Mouse (Mus musculus): ENCODE data around the gene Myh11. TPM values are rescaled to one million over a fixed set of nuclear protein-coding genes. Genes with fewer than 3 reads are reported as not detected.

The Myh11 gene
- 15.1 and 20.7 TPM in 2 replicates for polyA plus RNA-seq (2015; fragmentation: Nextera tagmentation; extraction: Ambion mirVana)

DNA sequence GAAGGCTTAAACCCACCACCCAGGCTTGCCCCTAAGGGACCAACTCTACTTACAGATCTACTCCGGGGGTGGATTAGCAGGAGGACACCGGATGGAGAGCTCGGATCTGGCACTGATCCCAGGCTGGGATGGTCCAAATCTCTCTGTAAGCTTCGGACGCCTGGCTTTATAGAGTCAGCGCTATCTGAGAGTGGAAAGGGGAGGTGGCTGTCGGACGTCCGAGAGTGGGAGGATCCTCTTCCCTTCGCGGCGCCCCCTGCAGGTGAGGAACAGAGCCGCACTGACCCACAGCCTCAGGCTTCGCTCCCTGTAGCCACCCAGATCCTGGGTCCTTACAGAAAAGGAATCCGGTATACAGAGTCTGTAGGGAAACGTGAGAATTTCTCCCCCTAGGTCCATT lies at the start of gene Myh11:
Gene Myh11, minus strand, starts transcription at position 150 of the 400 bp plus-strand sequence.
- Histone ChIP-seq H3K27me3 (replicated peaks; ENCODE audit: insufficient read depth, low read length) (no peaks in the 10 kb centered on the region), H3K27ac (ENCODE audit: low read length) (no peak within 1 kb of the TSS), H3K36me3 (ENCODE audit: insufficient read depth, low read length) (no peaks in the 10 kb centered on the region), H3K4me2 (replicated peaks; ENCODE audit: low read depth, low read length) (peak within 1 kb of the TSS; percentile 60), H3K4me1 (ENCODE audit: insufficient read depth, low read depth, low read length) (peaks cover 10% of the 10 kb centered on the region), H3K9ac (replicated peaks; ENCODE audit: low read depth) (no peak within 1 kb of the TSS), H3K4me3 (ENCODE audit: low read depth, low read length) (peak within 1 kb of the TSS; percentile 26; the same call in 1 of the 2 replicates), H3K9me3 (ENCODE audit: low read length) (no peaks in the 10 kb centered on the region)
- DNase-seq (ENCODE audit: low spot score) (peak; percentile 93), ATAC-seq (peak; percentile 92)
- TF ChIP-seq CTCF (IDR thresholded peaks at IDR 0.05) (peak; percentile 84), EP300 (IDR thresholded peaks at IDR 0.05) (no peak)
- WGBS: 5% methylated on average over 15 of the region's 16 CpGs

GRCm38 (mm10) chr16:14328156-14328555 lies 37.0 kb upstream of the Myh11 start:
- no peak for ATAC-seq
- no peaks in the 10 kb centered on the region for H3K36me3 ChIP-seq (ENCODE audit: insufficient read depth, low read length)
- no peak overlapping the region for H3K27ac ChIP-seq (ENCODE audit: low read length)
- H3K27me3 ChIP-seq (replicated peaks; ENCODE audit: insufficient read depth, low read length): no peaks in the 10 kb centered on the region
- 62% methylated on average over 1 of the region's 1 CpGs for WGBS
- H3K4me1 ChIP-seq (ENCODE audit: insufficient read depth, low read depth, low read length): no peaks in the 10 kb centered on the region
- no peaks in the 10 kb centered on the region for H3K9me3 ChIP-seq (ENCODE audit: low read length)
- TF ChIP-seq CTCF (IDR thresholded peaks at IDR 0.05) (no peak), EP300 (IDR thresholded peaks at IDR 0.05) (no peak)
- no peak for DNase-seq (ENCODE audit: low spot score)
- no peak overlapping the region for H3K4me2 ChIP-seq (replicated peaks; ENCODE audit: low read depth, low read length)
- H3K4me3 ChIP-seq (ENCODE audit: low read depth, low read length): no peak overlapping the region
- no peak overlapping the region for H3K9ac ChIP-seq (replicated peaks; ENCODE audit: low read depth)

DNA sequence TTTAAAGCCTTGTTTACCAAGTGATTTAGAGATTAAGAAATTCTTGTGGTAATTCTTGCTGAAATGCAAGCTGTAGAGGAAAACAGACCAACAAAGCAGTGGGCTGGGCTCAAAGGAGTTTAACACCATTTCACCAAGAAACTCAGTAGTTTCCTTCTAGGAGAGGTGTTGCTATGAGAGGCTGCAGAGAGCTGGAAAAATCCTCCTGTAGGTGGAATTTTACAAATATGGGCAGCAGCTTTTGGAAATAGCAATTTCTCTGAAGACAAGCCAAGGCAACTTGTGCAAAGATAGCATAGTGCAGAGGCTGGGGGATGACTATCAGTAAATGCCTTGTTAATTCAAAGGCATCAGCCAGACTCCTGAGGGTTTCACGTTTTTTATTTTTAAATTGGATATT lies 29.3 kb upstream of the Myh11 start:
- ATAC-seq (no peak), DNase-seq (ENCODE audit: low spot score) (no peak)
- H3K36me3 ChIP-seq (ENCODE audit: insufficient read depth, low read length): no peaks in the 10 kb centered on the region
- 42% methylated on average over 1 of the region's 1 CpGs for WGBS
- no peak overlapping the region for H3K9ac ChIP-seq (replicated peaks; ENCODE audit: low read depth)
- no peak overlapping the region for H3K4me2 ChIP-seq (replicated peaks; ENCODE audit: low read depth, low read length)
- no peak overlapping the region for H3K4me3 ChIP-seq (ENCODE audit: low read depth, low read length)
- peaks cover 7% of the 10 kb centered on the region; the same call in 1 of the 2 replicates for H3K4me1 ChIP-seq (ENCODE audit: insufficient read depth, low read depth, low read length)
- no peak overlapping the region for H3K27ac ChIP-seq (ENCODE audit: low read length)
- no peaks in the 10 kb centered on the region for H3K27me3 ChIP-seq (replicated peaks; ENCODE audit: insufficient read depth, low read length)
- no peaks in the 10 kb centered on the region for H3K9me3 ChIP-seq (ENCODE audit: low read length)
- TF ChIP-seq CTCF (IDR thresholded peaks at IDR 0.05) (no peak), EP300 (IDR thresholded peaks at IDR 0.05) (no peak)

DNA sequence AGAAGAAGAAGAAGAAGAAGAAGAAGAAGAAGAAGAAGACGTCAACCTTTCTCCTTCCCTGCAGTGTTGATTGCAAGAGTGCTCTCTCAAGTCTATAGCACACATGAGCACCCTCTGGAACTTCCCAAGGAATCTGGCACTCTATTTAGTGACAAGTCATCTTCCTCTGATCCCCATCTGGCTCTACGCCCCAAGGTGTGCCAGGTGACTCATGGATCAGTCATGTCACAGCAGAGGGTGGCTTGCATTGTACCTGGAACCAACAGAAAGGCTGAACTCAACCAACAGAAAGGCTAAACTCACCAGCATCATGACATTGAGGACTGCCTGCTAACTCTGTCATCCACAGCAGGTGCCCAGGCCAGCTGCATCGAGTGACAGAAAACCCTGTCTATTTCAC lies 28.5 kb upstream of the Myh11 start:
- TF ChIP-seq EP300 (IDR thresholded peaks at IDR 0.05): no peak
- TF ChIP-seq CTCF (IDR thresholded peaks at IDR 0.05): no peak
- Histone ChIP-seq H3K27me3 (replicated peaks; ENCODE audit: insufficient read depth, low read length) (no peaks in the 10 kb centered on the region), H3K4me2 (replicated peaks; ENCODE audit: low read depth, low read length) (no peak overlapping the region), H3K27ac (ENCODE audit: low read length) (no peak overlapping the region), H3K9me3 (ENCODE audit: low read length) (no peaks in the 10 kb centered on the region), H3K4me3 (ENCODE audit: low read depth, low read length) (no peak overlapping the region), H3K9ac (replicated peaks; ENCODE audit: low read depth) (no peak overlapping the region), H3K36me3 (ENCODE audit: insufficient read depth, low read length) (no peaks in the 10 kb centered on the region), H3K4me1 (ENCODE audit: insufficient read depth, low read depth, low read length) (peaks cover 7% of the 10 kb centered on the region; the same call in 1 of the 2 replicates)
- WGBS: 80% methylated on average over 3 of the region's 3 CpGs
- ATAC-seq (no peak), DNase-seq (ENCODE audit: low spot score) (no peak)

DNA sequence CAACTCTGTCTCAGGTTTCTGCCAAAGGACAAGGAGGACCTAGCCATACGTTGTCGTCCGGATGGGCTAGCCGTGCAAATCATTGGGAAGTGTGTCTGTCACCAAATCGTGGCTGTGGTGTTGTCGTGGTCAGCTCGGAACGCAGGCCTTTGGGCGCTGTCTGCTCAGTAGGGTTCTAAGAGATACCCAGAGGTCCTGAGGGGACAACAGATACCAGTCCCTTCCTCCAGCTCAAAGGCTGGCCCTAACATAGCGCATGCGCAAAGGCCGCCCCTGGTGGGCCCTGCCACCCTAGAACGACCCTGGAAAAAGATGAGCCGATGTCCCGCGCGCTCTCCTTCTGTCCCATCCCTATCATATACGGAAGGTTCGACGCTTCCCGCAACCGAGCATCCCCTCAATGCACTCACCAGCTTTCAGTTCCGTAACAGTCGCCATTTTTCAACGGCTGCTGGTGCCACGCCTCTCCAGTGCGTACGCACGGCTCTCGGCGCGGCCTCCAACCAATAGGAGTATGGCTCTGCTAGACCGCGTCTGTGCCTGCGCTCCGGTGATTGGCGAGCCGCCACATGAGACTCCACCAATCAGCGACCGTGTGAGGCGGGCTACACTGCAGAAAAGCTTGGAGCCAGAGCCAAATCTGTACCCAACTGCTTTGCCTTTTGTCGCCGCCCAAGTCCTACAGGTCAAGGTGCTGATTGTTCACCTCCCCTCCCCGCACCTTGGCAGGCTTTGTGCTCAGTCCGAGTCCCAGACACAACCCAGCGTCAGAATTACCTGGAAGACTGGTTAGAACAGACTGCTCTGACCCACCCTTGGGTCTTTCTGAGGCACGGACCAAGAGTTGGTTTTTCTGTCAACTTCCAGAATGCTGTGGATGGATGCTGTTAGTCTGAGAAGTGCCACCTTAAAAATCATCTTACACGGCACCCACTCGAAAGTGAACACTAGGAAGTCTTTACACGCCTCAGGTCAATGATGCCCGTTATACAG lies 26.0 kb upstream of the Myh11 start, which contains the start of gene Fopnl:
Gene Fopnl, minus strand, starts transcription at position 522 of the 993 bp plus-strand sequence.
- Histone ChIP-seq H3K9ac (replicated peaks; ENCODE audit: low read depth) (peak within 1 kb of the TSS; percentile 39), H3K27ac (ENCODE audit: low read length) (peak within 1 kb of the TSS; percentile 71), H3K4me3 (ENCODE audit: low read depth, low read length) (peak within 1 kb of the TSS; percentile 73), H3K27me3 (replicated peaks; ENCODE audit: insufficient read depth, low read length) (no peaks in the 10 kb centered on the region), H3K4me2 (replicated peaks; ENCODE audit: low read depth, low read length) (peak within 1 kb of the TSS; percentile 68), H3K36me3 (ENCODE audit: insufficient read depth, low read length) (0 out of 2 replicates have a peak, but pooled peaks cover 3% of the 10 kb centered on the region), H3K9me3 (ENCODE audit: low read length) (no peaks in the 10 kb centered on the region), H3K4me1 (ENCODE audit: insufficient read depth, low read depth, low read length) (peaks cover 7% of the 10 kb centered on the region; the same call in 1 of the 2 replicates)
- DNase-seq (ENCODE audit: low spot score) (peak; percentile 99), ATAC-seq (peak; percentile 100)
- 3% methylated on average over 51 of the region's 51 CpGs for WGBS
- no peak for TF ChIP-seq EP300 (IDR thresholded peaks at IDR 0.05)
- peak; percentile 14; the same call in 1 of the 2 replicates for TF ChIP-seq CTCF (IDR thresholded peaks at IDR 0.05)

DNA sequence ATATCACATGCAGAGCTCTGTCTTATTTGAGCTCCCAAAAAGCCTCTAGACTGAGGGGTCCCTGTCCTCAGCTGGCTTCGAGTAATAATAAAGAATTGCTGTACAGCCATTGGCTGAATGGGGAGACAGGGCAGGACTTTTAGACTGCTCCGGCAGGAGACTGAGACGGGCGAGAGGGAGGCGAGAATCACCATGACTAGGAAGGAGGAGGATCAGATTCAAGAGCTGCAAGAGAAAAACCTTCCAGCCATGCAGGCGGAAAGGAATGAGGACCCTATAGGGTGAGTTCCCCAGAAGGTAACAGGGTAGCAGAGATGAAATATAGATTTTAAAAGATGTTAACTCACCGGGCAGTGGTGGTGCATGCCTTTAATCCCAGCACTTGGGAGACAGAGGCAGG lies 21.7 kb upstream of the Myh11 start:
- Histone ChIP-seq H3K36me3 (ENCODE audit: insufficient read depth, low read length) (0 out of 2 replicates have a peak, but pooled peaks cover 3% of the 10 kb centered on the region), H3K9me3 (ENCODE audit: low read length) (no peaks in the 10 kb centered on the region), H3K27me3 (replicated peaks; ENCODE audit: insufficient read depth, low read length) (no peaks in the 10 kb centered on the region), H3K27ac (ENCODE audit: low read length) (no peak overlapping the region), H3K4me3 (ENCODE audit: low read depth, low read length) (no peak overlapping the region), H3K4me1 (ENCODE audit: insufficient read depth, low read depth, low read length) (peaks cover 7% of the 10 kb centered on the region; the same call in 1 of the 2 replicates), H3K4me2 (replicated peaks; ENCODE audit: low read depth, low read length) (no peak overlapping the region), H3K9ac (replicated peaks; ENCODE audit: low read depth) (no peak overlapping the region)
- DNase-seq (ENCODE audit: low spot score) (no peak), ATAC-seq (no peak)
- 91% methylated on average over 7 of the region's 7 CpGs for WGBS
- TF ChIP-seq EP300 (IDR thresholded peaks at IDR 0.05) (no peak), CTCF (IDR thresholded peaks at IDR 0.05) (no peak)
